Mouse (Mus musculus) intestine, embryonic 16.5 days (tissue): ENCODE data around the gene Pprc1. TPM values are rescaled to one million over a fixed set of nuclear protein-coding genes. Genes with fewer than 3 reads are reported as not detected.

ENCODE experiments used
- polyA plus RNA-seq: library from polyadenylated mRNA; unstranded; fragments of >200 nt; fragmentation: Nextera tagmentation; extraction: Ambion mirVana; gene quantifications from 2 replicates; pipeline ENCODE4 v1.2.1, GENCODE M21; 2015

Pprc1 gene
- polyA plus RNA-seq, 1 experiment from 2014 or later = 27.5 TPM

Other genes starting within 250 kb of the Pprc1 start
- gene Kcnip2, start 228.8 kb upstream of the Pprc1 start, polyA plus RNA-seq = 1.8 and 2.0 TPM in 2 replicates
- gene Armh3, start 46.4 kb upstream of the Pprc1 start, polyA plus RNA-seq = 17.2 and 17.3 TPM in 2 replicates
- 8.8 and 9.4 TPM in 2 replicates for gene Hps6, start 41.4 kb upstream of the Pprc1 start, polyA plus RNA-seq
- gene Ldb1, start 328 bp downstream of the Pprc1 start, polyA plus RNA-seq = 23.3 and 26.3 TPM in 2 replicates
- gene Nolc1, start 31.0 kb downstream of the Pprc1 start, polyA plus RNA-seq = 77.2 and 88.8 TPM in 2 replicates
- gene Elovl3, start 87.0 kb downstream of the Pprc1 start, polyA plus RNA-seq = not detected in 2 replicates
- not detected in 2 replicates for gene Pitx3, start 103.4 kb downstream of the Pprc1 start, polyA plus RNA-seq
- 33.6 and 36.6 TPM in 2 replicates for gene Gbf1, start 107.6 kb downstream of the Pprc1 start, polyA plus RNA-seq